Mouse (Mus musculus) thymus, postnatal 14 days (tissue): ENCODE results near the gene Smim14.
"Not testable (repeated sequence)": the region's sequence is repeated elsewhere in the genome, so short reads cannot be mapped to it uniquely, and the experiment has no call there.

Experiments
- DNase-seq: peaks from one replicate; pipeline ENCODE4 v3.0.0; 2021

The Smim14 gene

DNA sequence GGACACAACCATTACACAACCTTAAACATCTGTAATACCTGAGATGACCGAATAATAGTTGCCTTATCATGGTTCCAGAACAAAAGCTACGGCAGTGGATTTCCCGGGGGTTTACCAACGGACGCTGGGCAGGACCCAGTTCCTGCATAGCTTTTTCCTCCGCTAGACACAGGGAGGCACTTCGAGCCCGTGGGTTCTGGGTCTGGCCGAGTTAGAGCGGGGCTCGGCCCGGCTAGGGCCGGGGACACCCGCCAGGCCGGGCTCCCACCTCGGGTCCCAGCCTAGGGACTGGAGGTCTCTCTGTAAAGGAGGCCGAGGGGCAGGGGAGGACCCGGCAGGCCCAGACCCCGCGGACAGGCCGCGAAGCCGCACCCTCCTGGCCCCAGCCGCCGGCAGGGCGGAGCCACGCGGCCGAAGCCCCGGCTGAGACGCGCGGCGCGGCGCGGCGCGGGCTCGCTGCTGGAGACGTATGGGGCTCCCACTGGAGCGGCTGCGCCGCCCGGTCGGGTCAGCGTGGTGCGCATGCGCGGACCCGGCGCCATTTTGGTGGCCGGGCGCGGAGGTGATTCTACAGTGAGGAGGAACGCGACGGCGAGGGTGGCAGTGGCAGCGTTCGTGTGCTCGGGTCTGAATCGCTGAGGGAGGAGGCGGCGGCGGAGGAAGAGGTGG is at the start of gene Smim14, which contains the start of gene Ube2k:
Smim14 (minus strand) TSS at position 434 of the 669 bp plus-strand sequence.
Ube2k (plus strand) TSS at position 483 of the 669 bp plus-strand sequence.
- peak; percentile 96 for DNase-seq

DNA sequence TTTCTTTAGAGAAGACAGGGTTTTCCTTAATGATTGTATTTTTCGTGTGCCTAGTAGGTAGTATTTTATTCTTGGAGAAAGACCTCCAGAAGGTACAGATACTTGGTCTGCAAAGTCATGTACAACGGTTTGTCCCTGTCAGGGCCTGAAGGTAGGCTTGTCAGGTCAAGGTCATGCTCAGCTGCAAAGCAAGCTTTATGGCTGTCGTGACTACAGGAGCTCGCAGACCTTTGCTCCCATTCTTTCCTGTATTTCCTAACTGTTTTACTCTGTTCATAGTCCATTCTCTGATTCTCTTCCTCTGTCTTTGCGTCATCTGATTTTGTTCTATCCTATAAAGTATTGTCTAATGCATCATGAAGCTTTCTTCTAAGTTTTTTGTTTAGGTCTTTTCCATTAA is 49.3 kb upstream of the Smim14 start:
- DNase-seq: no peak

DNA sequence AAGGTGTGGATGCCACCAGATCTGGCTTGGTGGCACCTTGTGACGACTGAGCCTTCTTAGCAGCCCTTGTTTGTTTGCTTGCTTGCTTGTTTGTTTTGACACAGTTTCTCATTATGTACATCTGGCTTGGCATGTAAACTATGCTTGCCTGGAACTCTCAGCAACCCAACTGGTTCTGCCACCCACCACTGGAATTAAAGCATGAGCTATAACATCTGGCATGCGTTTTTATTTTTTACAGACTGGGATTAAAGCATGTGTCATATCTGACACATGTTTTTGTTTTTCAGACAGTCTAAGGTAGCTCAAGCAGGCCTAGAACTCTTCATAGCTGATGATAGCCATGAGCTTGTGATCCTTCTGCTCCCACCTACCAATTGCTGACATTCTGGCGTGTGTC is 41.6 kb upstream of the Smim14 start:
- no peak for DNase-seq

DNA sequence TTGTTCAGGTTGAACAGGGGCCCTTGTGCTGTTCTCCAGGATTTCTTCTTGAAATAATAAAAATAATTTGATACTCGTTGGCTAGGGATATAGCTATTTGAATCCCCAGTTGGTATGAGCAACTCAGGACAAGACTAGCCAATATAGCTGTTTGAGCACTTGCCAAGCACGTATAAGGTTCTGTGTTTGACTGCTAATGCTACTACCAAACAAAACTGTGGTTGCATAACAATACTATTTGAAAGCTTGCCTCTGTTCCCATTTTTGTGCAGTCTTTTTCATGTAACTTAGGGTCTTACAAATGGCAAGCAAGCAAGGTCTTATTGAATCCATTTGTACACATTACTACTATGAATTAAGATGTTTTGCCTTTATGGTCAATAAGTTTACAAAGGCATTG is 38.9 kb upstream of the Smim14 start:
- DNase-seq: no peak

- no peak for DNase-seq
These were observed 37.9 kb upstream of the Smim14 start for GRCm38 (mm10) chr5:65574876-65575275.

GRCm38 (mm10) chr5:65565486-65565885 is 28.5 kb upstream of the Smim14 start:
- DNase-seq: no peak

- DNase-seq: no peak
These were observed 24.3 kb upstream of the Smim14 start for GRCm38 (mm10) chr5:65561125-65561893.

GRCm38 (mm10) chr5:65557109-65557508 is 20.1 kb upstream of the Smim14 start:
- DNase-seq: no peak

GRCm38 (mm10) chr5:65549677-65550076 is 12.7 kb upstream of the Smim14 start:
- DNase-seq: no peak

DNA sequence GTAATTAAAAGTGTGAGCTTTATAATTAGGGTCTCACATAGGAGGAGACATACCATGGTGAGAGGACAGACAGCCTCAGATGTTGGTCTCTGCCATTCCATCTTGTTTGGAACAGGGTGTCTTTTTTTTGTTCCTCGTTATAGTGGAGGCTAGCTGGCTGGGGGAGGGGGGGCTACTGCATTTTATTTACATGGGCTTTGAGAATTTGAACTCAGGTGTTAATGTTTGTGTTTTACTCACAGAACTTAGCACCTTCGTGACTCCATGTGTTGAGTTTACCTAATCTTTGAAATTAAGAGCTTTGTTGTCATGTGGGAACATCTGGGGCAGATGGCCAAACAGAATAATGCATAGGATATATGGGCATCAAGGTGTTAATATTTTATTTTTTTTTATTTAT is 7.6 kb upstream of the Smim14 start:
- no peak for DNase-seq

GRCm38 (mm10) chr5:65543491-65543890 is 6.5 kb upstream of the Smim14 start:
- no peak for DNase-seq

DNA sequence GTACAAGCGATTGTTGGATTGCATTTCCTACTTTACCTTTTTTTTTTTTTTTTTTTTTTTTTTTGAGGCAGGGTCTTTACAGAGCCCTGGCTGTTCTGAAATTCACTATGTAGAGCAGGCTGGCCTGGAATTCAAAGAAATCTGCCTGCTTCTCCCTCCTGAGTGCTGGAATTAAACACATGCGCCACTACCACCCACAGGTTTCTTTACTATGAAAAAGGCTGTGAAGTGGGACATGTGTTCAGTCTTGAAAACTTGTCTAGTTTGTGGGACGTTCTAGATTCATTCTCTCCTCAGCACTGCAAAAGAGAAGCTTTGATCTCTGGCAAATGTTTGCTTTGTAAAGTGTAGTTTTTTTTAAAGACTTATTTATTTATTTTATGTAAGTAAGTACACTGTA is 4.9 kb upstream of the Smim14 start:
- DNase-seq: no peak

GRCm38 (mm10) chr5:65539786-65540185 is 2.8 kb upstream of the Smim14 start:
- no peak for DNase-seq

DNA sequence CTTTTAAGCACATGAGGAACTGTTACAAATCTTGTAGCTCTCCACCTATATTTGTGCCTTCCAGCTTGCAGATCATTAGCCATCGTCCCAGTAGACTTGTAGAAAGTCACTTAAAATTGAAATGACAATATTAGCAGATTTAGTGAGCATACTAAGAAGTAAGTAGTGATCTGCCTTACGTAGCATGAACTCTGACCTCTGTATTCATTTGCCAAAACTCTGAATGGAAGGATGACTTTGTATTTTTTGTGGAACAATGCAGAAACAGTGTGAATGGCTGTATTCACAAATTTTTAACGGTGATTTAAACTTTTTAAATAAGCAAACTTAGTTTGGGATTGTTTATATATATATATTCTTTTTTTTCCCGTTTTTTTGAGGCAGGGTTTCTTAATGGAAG is 1.8 kb upstream of the Smim14 start:
- no peak for DNase-seq

DNA sequence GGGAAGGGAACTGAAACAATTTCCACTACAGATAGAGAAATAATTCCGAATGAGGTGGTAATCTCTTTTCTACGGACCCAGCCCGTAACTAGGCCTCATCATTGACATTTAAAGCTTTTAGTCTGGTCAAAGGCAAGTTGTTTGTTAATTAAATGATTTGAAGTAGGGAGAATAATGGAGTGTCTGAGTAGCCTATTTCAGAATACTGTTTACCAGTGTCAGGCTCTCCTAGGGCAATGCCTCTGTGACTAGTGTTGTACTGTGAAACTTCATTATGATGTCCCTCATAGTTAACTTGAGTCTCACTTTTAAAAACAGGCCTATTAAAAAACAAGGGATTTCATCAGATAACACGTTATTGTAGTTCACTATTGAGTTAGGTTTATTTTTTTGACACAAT is 1.1 kb upstream of the Smim14 start:
- DNase-seq: no peak

- peak; percentile 62 for DNase-seq
These were observed 562 bp upstream of the Smim14 start for GRCm38 (mm10) chr5:65537420-65538071.

DNA sequence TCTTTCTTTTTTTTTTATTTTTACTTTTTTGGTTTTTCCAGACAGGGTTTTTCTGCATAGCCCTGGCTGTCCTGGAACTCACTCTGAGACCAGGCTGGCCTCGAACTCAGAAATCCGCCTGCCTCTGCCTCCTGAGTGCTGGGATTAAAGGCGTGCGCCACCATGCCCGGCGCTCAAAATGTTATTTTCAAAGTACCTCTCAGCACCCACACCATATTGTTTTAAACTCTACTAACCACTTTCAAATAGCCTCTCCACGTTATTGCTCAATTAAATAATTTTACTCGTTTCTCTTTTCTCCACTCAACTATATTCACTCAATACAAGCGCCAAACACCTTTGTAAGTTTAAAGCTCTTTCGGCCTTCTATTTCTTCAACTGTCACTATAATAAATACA is 917 bp downstream of the Smim14 start:
- not testable (repeated sequence) for DNase-seq

GRCm38 (mm10) chr5:65535457-65536067 is 1.4 kb downstream of the Smim14 start:
- DNase-seq: peak; percentile 57

GRCm38 (mm10) chr5:65534496-65534895 is 2.5 kb downstream of the Smim14 start:
- no peak for DNase-seq

DNA sequence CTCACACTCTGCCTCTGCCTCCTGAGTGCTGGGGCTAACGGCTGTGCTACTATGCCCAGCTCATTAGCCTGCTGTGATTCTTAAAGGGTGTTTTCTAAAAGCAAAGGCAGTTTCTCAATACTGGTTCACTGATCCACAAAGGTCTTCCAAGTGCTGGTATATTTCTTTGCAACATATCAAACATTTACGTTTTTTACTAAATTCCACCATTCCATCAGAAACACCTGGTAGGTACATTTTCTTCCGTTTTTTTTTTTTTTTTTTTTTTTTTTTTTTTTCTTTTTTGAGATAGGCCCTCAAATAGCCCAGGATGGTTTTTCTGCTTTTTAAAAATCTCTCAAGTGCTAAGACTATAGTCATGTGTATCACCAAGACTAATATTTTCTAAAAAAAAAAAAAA is 5.7 kb downstream of the Smim14 start:
- no peak for DNase-seq

DNA sequence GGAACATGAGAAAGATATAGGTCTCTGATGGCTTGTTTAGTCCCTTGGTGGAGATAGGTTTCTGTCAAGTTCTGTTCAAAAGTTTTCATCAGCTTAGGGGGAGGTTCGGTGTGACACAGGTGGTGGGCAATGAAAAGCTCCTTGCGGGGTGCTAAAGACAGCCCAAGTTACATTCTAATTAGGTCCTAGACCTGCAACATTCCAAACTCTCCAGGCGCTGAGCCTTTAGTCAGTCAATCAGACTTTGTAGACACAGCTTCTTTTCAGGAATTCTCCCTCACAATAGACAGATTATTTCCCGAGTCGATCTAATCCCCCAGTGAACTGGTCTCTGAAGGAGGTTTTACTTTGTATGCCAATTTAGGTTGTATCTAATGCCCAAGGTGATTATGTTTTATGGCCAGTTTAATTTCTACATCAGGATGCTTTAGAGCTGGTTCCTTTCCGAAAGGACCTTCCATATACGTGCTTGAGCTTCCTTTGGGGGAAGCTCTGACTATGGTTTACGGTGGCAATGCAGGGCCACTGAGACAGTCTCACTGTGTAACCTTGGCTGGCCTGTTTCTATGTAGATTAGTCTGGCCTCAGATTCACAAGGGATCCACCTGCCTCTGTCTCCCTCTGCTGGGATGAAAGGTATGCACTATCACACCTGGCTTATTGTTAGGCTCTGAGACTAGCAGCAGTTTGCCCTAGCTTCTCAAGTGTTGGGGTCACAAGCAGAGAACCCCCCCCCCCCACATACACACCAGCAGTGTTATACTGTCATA is 11.1 kb downstream of the Smim14 start:
- DNase-seq: peak; percentile 37

- no peak for DNase-seq
These were observed 12.2 kb downstream of the Smim14 start for GRCm38 (mm10) chr5:65524831-65525230.

DNA sequence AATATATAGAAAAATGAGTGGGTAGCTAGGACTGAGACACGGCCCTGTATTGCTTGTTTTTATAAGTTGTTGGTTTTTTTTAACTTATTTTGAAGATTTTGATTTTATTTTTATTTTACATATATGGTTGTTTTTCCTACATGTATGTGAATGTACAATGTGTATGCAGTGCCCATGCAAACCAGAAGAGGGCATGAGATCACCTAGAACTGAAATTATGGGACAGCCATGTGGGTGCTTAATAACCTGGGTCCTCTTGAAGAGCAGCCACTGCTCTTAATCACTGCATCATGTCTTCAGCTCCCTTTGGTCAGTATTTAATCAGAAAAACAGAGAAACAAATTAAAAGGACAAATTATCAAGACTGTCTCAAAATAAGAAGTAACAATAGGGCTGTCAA is 15.2 kb downstream of the Smim14 start:
- peak; percentile 27 for DNase-seq
